Mouse (Mus musculus): Measurements from ENCODE around the gene Ago3. TPM values are rescaled to one million over a fixed set of nuclear protein-coding genes. Genes with fewer than 3 reads are reported as not detected.

Gene Ago3
- polyA plus RNA-seq, 1 experiment from 2014 or later: 18.5 TPM

DNA sequence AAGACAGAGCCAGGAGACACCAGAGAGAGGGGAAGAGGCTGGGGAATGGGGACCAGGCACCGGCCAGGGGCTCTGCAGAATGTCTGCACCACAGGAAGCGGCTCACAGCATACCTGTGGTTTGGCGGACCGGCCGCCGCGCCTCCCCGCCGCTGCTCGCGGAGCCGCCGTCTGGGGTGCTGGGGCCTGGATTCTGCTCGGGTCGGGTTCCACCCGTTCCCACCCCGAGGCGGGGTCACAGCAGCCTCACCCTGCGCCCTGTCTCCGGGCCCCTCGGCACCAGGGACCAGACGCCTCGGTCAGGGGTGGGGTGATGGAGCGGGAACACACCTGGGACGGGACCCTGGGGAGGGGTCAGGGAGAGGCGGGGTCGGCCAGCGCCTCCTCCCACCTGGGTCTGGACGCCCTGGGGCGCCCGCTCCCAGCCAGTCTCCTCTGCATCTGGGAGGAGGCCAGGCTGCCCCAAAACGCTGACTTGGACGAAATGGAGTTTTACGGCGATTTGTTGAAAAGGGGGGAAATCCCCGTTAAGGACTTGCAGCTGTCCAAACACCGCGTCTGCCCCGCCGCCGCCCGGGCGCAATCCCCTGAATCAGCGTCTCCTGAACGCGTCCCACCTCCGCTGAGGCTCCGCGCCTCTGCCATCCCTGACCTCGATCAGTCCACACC lies 128.3 kb downstream of the Ago3 start:
- Histone ChIP-seq H3K36me3 (no peaks in the 10 kb centered on the region), H3K27ac (peak overlapping the region; percentile 77), H3K4me1 (peaks cover 43% of the 10 kb centered on the region), H3K27me3 (ENCODE audit: low read depth, poor library complexity, severe bottlenecking) (peaks cover 83% of the 10 kb centered on the region), H3K9me3 (replicated peaks) (no peaks in the 10 kb centered on the region), H3K4me3 (peak overlapping the region; percentile 56)
- DNase-seq (ENCODE audit: low spot score): peak; percentile 69
- WGBS: under 1% methylated on average over 50 of the region's 50 CpGs

DNA sequence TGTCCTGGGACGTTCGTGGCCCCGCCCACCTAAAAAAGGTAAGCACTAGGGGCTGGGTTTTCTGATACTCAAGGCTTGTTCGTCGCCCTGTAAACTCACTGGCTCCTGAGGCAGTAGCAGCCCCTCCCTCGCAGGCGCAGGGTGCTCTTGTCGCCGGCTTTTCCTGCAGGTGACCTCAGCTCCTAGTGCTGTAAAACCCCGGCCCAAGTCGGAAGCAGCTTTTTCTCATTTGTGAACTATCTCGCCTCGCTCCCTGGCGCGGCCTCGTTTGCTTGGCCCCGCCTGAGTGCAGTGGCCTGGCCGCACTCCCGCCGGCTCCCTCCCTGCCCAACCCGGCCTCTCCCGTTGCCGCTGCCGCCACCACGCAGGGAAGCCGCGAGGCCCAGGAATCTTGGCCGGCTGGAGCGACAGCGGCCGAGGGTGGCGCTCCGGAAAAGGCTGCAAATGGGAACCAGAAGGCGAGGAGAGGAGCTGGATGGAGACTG lies 132.7 kb downstream of the Ago3 start:
- peak; percentile 83 for DNase-seq (ENCODE audit: low spot score)
- peak overlapping the region; percentile 53 for H3K4me3 ChIP-seq
- no peaks in the 10 kb centered on the region for H3K36me3 ChIP-seq
- WGBS: under 1% methylated on average over 34 of the region's 34 CpGs
- H3K9me3 ChIP-seq (replicated peaks): no peaks in the 10 kb centered on the region
- H3K27me3 ChIP-seq (ENCODE audit: low read depth, poor library complexity, severe bottlenecking): peaks cover 73% of the 10 kb centered on the region
- H3K27ac ChIP-seq: peak overlapping the region; percentile 85
- peaks cover 41% of the 10 kb centered on the region for H3K4me1 ChIP-seq

DNA sequence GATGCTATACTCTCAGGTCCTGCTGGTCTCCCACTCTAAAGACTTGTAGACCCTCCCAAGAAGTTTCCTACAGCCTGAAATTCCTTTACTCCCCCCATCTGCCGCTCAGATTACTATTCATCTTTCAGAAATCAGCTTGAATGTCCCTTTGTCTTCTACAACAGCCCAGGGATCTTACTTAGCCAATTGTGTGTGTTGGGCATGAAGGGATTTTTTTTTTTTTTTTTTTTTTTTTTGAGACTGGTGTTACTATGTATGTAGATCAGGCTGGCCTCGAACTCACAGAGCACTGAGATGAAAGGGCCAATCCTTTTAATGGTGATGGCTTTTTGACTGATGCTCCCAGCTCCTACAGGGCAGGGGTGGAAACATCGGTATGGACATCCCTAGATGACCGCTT lies 133.4 kb downstream of the Ago3 start:
- Histone ChIP-seq H3K4me3 (peak overlapping the region; percentile 53), H3K4me1 (peaks cover 39% of the 10 kb centered on the region), H3K27me3 (ENCODE audit: low read depth, poor library complexity, severe bottlenecking) (peaks cover 71% of the 10 kb centered on the region), H3K36me3 (no peaks in the 10 kb centered on the region), H3K9me3 (replicated peaks) (no peaks in the 10 kb centered on the region), H3K27ac (peak overlapping the region; percentile 85; the same call in 1 of the 2 replicates)
- WGBS: 29% methylated on average over 4 of the region's 4 CpGs
- DNase-seq (ENCODE audit: low spot score): no peak

DNA sequence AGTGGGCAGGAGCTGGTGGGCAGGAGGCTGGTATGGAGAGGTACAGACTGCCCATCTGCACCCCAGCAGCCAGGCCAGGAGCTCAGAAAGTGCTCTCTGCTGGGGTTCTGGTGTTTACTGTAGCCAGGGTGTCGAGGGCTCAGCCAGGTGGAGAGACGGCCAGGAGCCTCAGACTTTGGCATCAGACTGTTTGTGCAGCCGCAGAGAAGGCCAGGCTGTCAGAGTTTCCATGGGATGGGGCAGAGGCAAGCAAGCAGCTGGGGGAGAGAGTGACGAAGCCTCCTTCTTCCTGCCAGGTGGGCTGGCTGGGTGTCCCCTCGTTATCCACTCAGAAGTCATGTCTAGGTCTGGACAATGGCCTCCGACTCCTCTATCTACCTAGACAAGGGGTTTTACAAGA lies 134.2 kb downstream of the Ago3 start:
- 0 out of 2 replicates have a peak overlapping the region, but pooled peaks have one; percentile 19 for H3K27ac ChIP-seq
- no peak for DNase-seq (ENCODE audit: low spot score)
- H3K36me3 ChIP-seq: no peaks in the 10 kb centered on the region
- H3K4me3 ChIP-seq: no peak overlapping the region
- H3K4me1 ChIP-seq: peaks cover 31% of the 10 kb centered on the region
- H3K9me3 ChIP-seq (replicated peaks): no peaks in the 10 kb centered on the region
- peaks cover 71% of the 10 kb centered on the region for H3K27me3 ChIP-seq (ENCODE audit: low read depth, poor library complexity, severe bottlenecking)
- WGBS: 65% methylated on average over 6 of the region's 6 CpGs

DNA sequence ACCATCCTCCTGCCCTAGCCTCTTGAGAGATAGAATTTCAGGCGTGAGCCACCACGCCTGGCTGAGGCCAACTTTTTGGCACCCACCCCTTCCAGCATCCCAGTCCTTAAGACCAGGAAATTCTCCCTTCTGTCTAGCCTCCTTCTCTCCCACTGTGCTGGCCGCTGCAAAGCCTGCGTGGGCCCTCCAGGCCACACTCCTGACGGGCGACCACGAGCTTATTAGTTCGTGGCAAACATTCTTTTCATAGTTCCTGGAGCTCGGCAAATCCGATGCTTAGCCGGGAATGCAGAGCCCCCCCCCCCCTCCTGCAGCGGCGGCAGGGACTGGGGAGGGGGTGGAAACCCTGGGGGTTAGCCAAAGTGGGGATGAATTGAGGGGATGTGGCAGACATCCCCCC lies 138.2 kb downstream of the Ago3 start:
- Histone ChIP-seq H3K9me3 (replicated peaks) (no peaks in the 10 kb centered on the region), H3K4me3 (no peak overlapping the region), H3K36me3 (no peaks in the 10 kb centered on the region), H3K4me1 (peaks cover 30% of the 10 kb centered on the region), H3K27me3 (ENCODE audit: low read depth, poor library complexity, severe bottlenecking) (peaks cover 71% of the 10 kb centered on the region), H3K27ac (0 out of 2 replicates have a peak overlapping the region, but pooled peaks have one; percentile 25)
- DNase-seq (ENCODE audit: low spot score): no peak
- 46% methylated on average over 13 of the region's 13 CpGs for WGBS

DNA sequence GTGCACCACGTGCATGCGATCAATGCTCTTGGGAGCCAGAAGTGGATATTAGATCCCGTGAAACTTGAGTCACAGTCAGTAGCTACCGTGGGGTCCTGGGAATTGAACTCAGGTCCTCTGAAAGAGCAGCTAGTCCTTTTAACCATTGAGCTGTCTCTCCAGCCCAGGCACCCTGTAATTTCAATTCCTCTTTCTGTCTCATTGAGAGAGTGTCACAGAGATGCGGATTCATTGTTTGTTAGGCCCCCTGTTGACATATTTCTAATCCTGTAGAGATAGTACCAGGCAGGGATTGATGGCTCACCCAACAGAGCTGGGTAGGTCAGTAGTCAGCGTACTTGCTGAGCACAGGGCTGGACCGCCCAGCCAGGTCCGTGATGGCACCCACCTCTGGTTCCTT lies 139.0 kb downstream of the Ago3 start:
- H3K27ac ChIP-seq: no peak overlapping the region
- no peak overlapping the region for H3K4me3 ChIP-seq
- WGBS: 88% methylated on average over 8 of the region's 8 CpGs

DNA sequence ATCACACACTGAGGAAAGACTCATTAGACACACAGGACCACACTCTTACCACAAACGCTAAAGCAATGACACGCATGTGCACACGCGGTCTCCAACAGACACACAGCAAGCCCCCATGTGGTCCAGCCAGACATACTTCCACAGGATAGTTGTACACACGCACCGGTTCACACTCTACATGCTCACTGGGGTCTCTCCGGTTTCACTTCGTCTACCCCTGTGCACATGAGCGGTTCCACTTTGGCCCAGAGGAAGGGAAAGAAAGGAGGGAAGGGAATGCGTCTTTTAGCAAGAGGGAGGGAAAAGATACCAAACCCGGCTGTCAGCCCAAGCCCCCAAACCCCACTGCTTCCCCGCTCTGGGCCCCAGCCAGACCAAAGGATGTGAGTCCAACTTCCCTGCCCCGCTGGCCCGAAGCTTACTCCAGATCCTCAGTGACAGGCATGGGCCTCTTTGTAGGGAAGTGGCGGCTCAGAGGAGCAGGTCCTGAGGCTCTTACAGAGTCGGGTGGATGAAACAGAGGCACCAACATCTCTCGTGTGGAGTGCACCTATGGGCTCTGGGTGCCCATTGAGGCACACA lies 141.2 kb downstream of the Ago3 start:
- Histone ChIP-seq H3K27me3 (ENCODE audit: low read depth, poor library complexity, severe bottlenecking) (peaks cover 81% of the 10 kb centered on the region), H3K4me1 (peaks cover 30% of the 10 kb centered on the region)

More for the DNA sequence above, 139.0 kb downstream of the Ago3 start:
- Histone ChIP-seq H3K27me3 (ENCODE audit: low read depth, poor library complexity, severe bottlenecking) (peaks cover 70% of the 10 kb centered on the region), H3K9me3 (replicated peaks) (no peaks in the 10 kb centered on the region), H3K4me1 (peaks cover 27% of the 10 kb centered on the region), H3K36me3 (no peaks in the 10 kb centered on the region)
- DNase-seq (ENCODE audit: low spot score): no peak

DNA sequence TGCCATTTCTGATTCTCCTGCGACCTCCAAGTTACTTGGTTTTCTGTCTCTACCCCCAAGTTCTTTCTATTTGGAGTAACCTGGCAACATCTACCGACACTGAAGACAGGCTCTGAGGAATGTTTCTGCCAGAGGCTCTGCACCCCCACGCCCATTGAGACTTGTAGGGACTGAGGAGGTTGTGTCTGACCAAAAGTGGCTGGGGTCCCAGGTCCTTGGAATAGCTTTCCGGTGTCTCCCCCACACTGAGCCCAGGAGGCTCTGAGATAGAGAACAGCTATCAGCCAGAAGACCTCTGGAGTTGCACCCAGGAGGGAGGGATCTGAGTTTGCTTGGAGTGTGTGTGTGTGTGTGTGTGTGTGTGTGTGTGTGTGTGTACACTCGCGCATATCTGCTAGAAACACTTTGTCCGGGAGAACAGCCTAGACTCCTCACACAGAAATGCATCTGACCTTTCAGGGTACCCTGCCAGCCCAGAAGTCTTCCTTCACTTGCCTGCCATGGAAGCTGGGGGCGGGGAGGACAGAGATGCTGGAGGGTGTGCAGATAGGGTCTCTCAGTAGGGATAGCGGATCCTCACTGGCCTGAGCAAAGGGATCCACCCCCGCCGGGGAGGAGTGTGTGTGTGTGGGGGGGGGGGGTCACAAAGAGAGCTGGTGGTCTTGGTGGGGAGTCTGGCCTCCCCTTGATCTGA lies 141.9 kb downstream of the Ago3 start:
- H3K9me3 ChIP-seq (replicated peaks): no peaks in the 10 kb centered on the region
- no peak overlapping the region for H3K4me3 ChIP-seq
- peaks cover 30% of the 10 kb centered on the region for H3K4me1 ChIP-seq
- no peak overlapping the region for H3K27ac ChIP-seq
- 40% methylated on average over 11 of the region's 11 CpGs for WGBS
- H3K27me3 ChIP-seq (ENCODE audit: low read depth, poor library complexity, severe bottlenecking): peaks cover 83% of the 10 kb centered on the region
- no peaks in the 10 kb centered on the region for H3K36me3 ChIP-seq
- DNase-seq (ENCODE audit: low spot score): no peak

More for the DNA sequence above, 141.2 kb downstream of the Ago3 start:
- no peaks in the 10 kb centered on the region for H3K9me3 ChIP-seq (replicated peaks)
- H3K27ac ChIP-seq: no peak overlapping the region
- 40% methylated on average over 17 of the region's 17 CpGs for WGBS
- DNase-seq (ENCODE audit: low spot score): no peak
- H3K4me3 ChIP-seq: no peak overlapping the region
- no peaks in the 10 kb centered on the region for H3K36me3 ChIP-seq

DNA sequence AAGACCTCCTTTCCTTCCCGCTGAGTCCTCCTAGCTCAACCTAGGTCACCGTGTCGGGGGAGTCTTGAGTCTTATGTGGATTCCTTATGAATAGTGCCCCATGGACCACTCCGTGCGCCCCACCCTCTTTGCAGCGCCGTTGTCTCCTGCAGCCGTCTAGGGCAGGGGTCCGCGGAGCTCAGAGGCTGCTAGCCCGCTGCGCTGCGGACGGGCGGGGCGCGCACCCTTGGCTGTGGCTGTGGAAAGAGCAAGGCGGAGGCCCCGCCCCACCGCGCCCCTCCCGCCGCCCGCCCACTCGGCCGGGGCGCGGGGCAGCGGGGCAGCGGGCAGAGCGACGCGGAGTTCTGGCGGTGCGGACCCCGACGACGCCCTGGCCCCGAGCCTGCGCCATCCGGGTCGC lies 142.9 kb downstream of the Ago3 start, which contains the start of gene Col8a2:
Gene Col8a2 (plus strand): TSS at position 302 of the 400 bp plus-strand sequence.
- Histone ChIP-seq H3K27me3 (ENCODE audit: low read depth, poor library complexity, severe bottlenecking) (peaks cover 83% of the 10 kb centered on the region), H3K4me3 (peak within 1 kb of the TSS; percentile 47), H3K4me1 (peaks cover 36% of the 10 kb centered on the region), H3K36me3 (no peaks in the 10 kb centered on the region), H3K27ac (peak within 1 kb of the TSS; percentile 73), H3K9me3 (replicated peaks) (no peaks in the 10 kb centered on the region)
- no peak for DNase-seq (ENCODE audit: low spot score)
- WGBS: 2% methylated on average over 42 of the region's 42 CpGs

DNA sequence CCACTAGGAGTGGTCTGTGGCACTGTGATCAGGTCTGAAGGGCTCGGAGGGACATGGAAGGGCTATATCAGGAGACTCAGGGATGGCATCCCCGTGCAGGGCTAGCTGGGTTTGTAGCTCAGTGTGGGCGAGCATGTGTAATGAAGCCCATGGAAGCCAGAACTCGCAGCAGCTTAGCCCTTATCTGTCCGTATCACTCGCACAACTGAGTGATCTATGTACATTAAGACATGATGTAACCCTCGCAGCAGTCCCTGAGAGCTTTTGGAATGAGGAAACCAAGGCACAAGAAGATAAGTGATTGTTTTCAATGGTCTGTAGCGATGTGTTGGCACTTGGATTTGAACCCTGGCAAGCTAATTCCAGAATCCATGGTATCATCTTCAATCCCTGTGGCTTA lies 145.8 kb downstream of the Ago3 start:
- no peaks in the 10 kb centered on the region for H3K36me3 ChIP-seq
- peaks cover 55% of the 10 kb centered on the region for H3K27me3 ChIP-seq (ENCODE audit: low read depth, poor library complexity, severe bottlenecking)
- DNase-seq (ENCODE audit: low spot score): no peak
- no peak overlapping the region for H3K4me3 ChIP-seq
- peaks cover 54% of the 10 kb centered on the region for H3K4me1 ChIP-seq
- H3K9me3 ChIP-seq (replicated peaks): no peaks in the 10 kb centered on the region
- no peak overlapping the region for H3K27ac ChIP-seq
- 88% methylated on average over 8 of the region's 8 CpGs for WGBS

DNA sequence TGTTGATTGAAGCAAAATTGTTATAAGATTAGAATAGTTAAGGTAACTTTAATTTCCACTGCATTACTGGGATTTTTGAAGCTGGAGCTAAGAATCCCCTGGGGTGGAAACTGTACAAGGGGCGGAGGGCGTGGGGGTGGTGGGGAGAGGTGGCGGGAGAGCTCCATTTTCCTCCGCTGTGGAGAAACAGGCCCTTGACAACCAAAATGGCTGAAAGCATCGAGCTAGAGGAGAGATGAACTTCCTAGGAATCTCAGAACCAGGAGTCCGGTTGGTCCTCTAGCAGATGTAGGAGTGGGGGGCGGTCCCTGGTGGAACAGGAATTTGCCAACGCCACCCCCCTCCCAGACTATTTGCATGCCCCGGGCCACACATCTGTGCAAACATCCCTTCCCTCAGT lies 147.7 kb downstream of the Ago3 start:
- Histone ChIP-seq H3K27me3 (ENCODE audit: low read depth, poor library complexity, severe bottlenecking) (peaks cover 36% of the 10 kb centered on the region), H3K36me3 (no peaks in the 10 kb centered on the region), H3K4me1 (peaks cover 51% of the 10 kb centered on the region), H3K27ac (peak overlapping the region; percentile 36; the same call in 1 of the 2 replicates), H3K4me3 (no peak overlapping the region), H3K9me3 (replicated peaks) (no peaks in the 10 kb centered on the region)
- WGBS: 71% methylated on average over 9 of the region's 9 CpGs
- DNase-seq (ENCODE audit: low spot score): no peak
